Mouse (Mus musculus): Measurements from ENCODE around the gene Kifc5b. TPM values are rescaled to one million over a fixed set of nuclear protein-coding genes. Genes with fewer than 3 reads are reported as not detected.
A peak's percentile ranks its signal among the peaks of the same experiment; 100 is the strongest.
"Not testable (repeated sequence)": the region's sequence is repeated elsewhere in the genome, so short reads cannot be mapped to it uniquely, and the experiment has no call there.

Gene Kifc5b
- polyA plus RNA-seq, 1 experiment from 2014 or later: 6.0 TPM

GRCm38 (mm10) chr17:26925414-26925813 is 8.5 kb downstream of the Kifc5b start:
- H3K9ac ChIP-seq: 0 out of 2 replicates have a peak overlapping the region, but pooled peaks have one; percentile 17
- not testable (repeated sequence) for H3K4me3 ChIP-seq; H3K4me1 ChIP-seq; H3K27ac ChIP-seq; H3K4me2 ChIP-seq (replicated peaks); H3K27me3 ChIP-seq (replicated peaks); ATAC-seq (ENCODE audit: low FRiP score, low read depth); H3K9me3 ChIP-seq
- WGBS: 96% methylated on average over 9 of the region's 9 CpGs
- H3K36me3 ChIP-seq: peaks cover 32% of the 10 kb centered on the region

- not testable (repeated sequence) for ATAC-seq (ENCODE audit: low FRiP score, low read depth); H3K27ac ChIP-seq; H3K9ac ChIP-seq; H3K27me3 ChIP-seq (replicated peaks); H3K4me3 ChIP-seq; H3K4me2 ChIP-seq (replicated peaks); H3K9me3 ChIP-seq
- H3K4me1 ChIP-seq: peaks cover 14% of the 10 kb centered on the region
- WGBS: 66% methylated on average over 7 of the region's 7 CpGs
- peaks cover 34% of the 10 kb centered on the region for H3K36me3 ChIP-seq
Measured at GRCm38 (mm10) chr17:26931795-26932194, 14.9 kb downstream of the Kifc5b start.

GRCm38 (mm10) chr17:26932839-26933398 is 16.0 kb downstream of the Kifc5b start, which contains the start of gene Phf1:
Gene Phf1 (plus strand): TSS chr17:26933052.
- ATAC-seq (ENCODE audit: low FRiP score, low read depth): peak; percentile 85
- Histone ChIP-seq H3K4me2 (replicated peaks) (peak within 1 kb of the TSS; percentile 91), H3K4me1 (peaks cover 19% of the 10 kb centered on the region), H3K36me3 (peaks cover 35% of the 10 kb centered on the region), H3K4me3 (peak within 1 kb of the TSS; percentile 66), H3K9me3 (no peaks in the 10 kb centered on the region), H3K27ac (peak within 1 kb of the TSS; percentile 59; the same call in 1 of the 2 replicates), H3K27me3 (replicated peaks) (no peaks in the 10 kb centered on the region), H3K9ac (peak within 1 kb of the TSS; percentile 77)
- under 1% methylated on average over 43 of the region's 43 CpGs for WGBS

- H3K27ac ChIP-seq: peak overlapping the region; percentile 59; the same call in 1 of the 2 replicates
- WGBS: 15% methylated on average over 13 of the region's 13 CpGs
- H3K27me3 ChIP-seq (replicated peaks): no peaks in the 10 kb centered on the region
- peak; percentile 26 for ATAC-seq (ENCODE audit: low FRiP score, low read depth)
- no peaks in the 10 kb centered on the region for H3K9me3 ChIP-seq
- H3K36me3 ChIP-seq: peaks cover 34% of the 10 kb centered on the region
- peak overlapping the region; percentile 66 for H3K4me3 ChIP-seq
- peak overlapping the region; percentile 91 for H3K4me2 ChIP-seq (replicated peaks)
- peak overlapping the region; percentile 77 for H3K9ac ChIP-seq
- peaks cover 24% of the 10 kb centered on the region for H3K4me1 ChIP-seq
Measured at GRCm38 (mm10) chr17:26933419-26933818, 16.5 kb downstream of the Kifc5b start.

- Histone ChIP-seq H3K4me1 (peaks cover 29% of the 10 kb centered on the region), H3K4me2 (replicated peaks) (peak overlapping the region; percentile 91), H3K27ac (no peak overlapping the region), H3K4me3 (peak overlapping the region; percentile 66), H3K9me3 (no peaks in the 10 kb centered on the region), H3K36me3 (peaks cover 29% of the 10 kb centered on the region), H3K27me3 (replicated peaks) (no peaks in the 10 kb centered on the region), H3K9ac (no peak overlapping the region)
- WGBS: 85% methylated on average over 16 of the region's 16 CpGs
- no peak for ATAC-seq (ENCODE audit: low FRiP score, low read depth)
Measured at GRCm38 (mm10) chr17:26933885-26934827, 17.3 kb downstream of the Kifc5b start.

- Histone ChIP-seq H3K4me2 (replicated peaks) (no peak overlapping the region), H3K4me1 (peaks cover 33% of the 10 kb centered on the region), H3K9ac (no peak overlapping the region), H3K27ac (no peak overlapping the region), H3K4me3 (no peak overlapping the region), H3K27me3 (replicated peaks) (no peaks in the 10 kb centered on the region), H3K36me3 (peaks cover 28% of the 10 kb centered on the region), H3K9me3 (no peaks in the 10 kb centered on the region)
- ATAC-seq (ENCODE audit: low FRiP score, low read depth): no peak
- 93% methylated on average over 9 of the region's 9 CpGs for WGBS
Measured at GRCm38 (mm10) chr17:26935027-26935426, 18.1 kb downstream of the Kifc5b start.

GRCm38 (mm10) chr17:26936453-26936852 is 19.6 kb downstream of the Kifc5b start:
- Histone ChIP-seq H3K9me3 (no peaks in the 10 kb centered on the region), H3K4me1 (peaks cover 46% of the 10 kb centered on the region), H3K4me3 (no peak overlapping the region), H3K36me3 (peaks cover 28% of the 10 kb centered on the region), H3K27ac (no peak overlapping the region), H3K9ac (no peak overlapping the region), H3K4me2 (replicated peaks) (no peak overlapping the region; the same call in 1 of the 2 replicates), H3K27me3 (replicated peaks) (no peaks in the 10 kb centered on the region)
- 84% methylated on average over 12 of the region's 12 CpGs for WGBS
- no peak for ATAC-seq (ENCODE audit: low FRiP score, low read depth)

GRCm38 (mm10) chr17:26936921-26937695 is 20.2 kb downstream of the Kifc5b start:
- Histone ChIP-seq H3K9ac (no peak overlapping the region), H3K27ac (no peak overlapping the region), H3K27me3 (replicated peaks) (no peaks in the 10 kb centered on the region), H3K4me2 (replicated peaks) (0 out of 2 replicates have a peak overlapping the region, but pooled peaks have one; percentile 96), H3K9me3 (no peaks in the 10 kb centered on the region), H3K4me1 (peaks cover 53% of the 10 kb centered on the region), H3K4me3 (no peak overlapping the region), H3K36me3 (peaks cover 28% of the 10 kb centered on the region)
- ATAC-seq (ENCODE audit: low FRiP score, low read depth): no peak
- 91% methylated on average over 15 of the region's 15 CpGs for WGBS

GRCm38 (mm10) chr17:26937883-26938695 is 21.2 kb downstream of the Kifc5b start:
- ATAC-seq (ENCODE audit: low FRiP score, low read depth): no peak
- Histone ChIP-seq H3K4me3 (peak overlapping the region; percentile 47), H3K27me3 (replicated peaks) (no peaks in the 10 kb centered on the region), H3K9me3 (no peaks in the 10 kb centered on the region), H3K27ac (no peak overlapping the region), H3K9ac (peak overlapping the region; percentile 60), H3K36me3 (peaks cover 28% of the 10 kb centered on the region), H3K4me1 (peaks cover 54% of the 10 kb centered on the region), H3K4me2 (replicated peaks) (peak overlapping the region; percentile 96)
- 65% methylated on average over 16 of the region's 16 CpGs for WGBS

GRCm38 (mm10) chr17:26938731-26939130 is 21.8 kb downstream of the Kifc5b start:
- ATAC-seq (ENCODE audit: low FRiP score, low read depth): peak; percentile 5; the same call in 1 of the 2 replicates
- peak overlapping the region; percentile 47 for H3K4me3 ChIP-seq
- H3K9me3 ChIP-seq: no peaks in the 10 kb centered on the region
- no peaks in the 10 kb centered on the region for H3K27me3 ChIP-seq (replicated peaks)
- H3K9ac ChIP-seq: peak overlapping the region; percentile 60
- H3K4me2 ChIP-seq (replicated peaks): peak overlapping the region; percentile 96
- peaks cover 28% of the 10 kb centered on the region for H3K36me3 ChIP-seq
- no peak overlapping the region for H3K27ac ChIP-seq
- H3K4me1 ChIP-seq: peaks cover 48% of the 10 kb centered on the region
- WGBS: under 1% methylated on average over 22 of the region's 22 CpGs

Data from neural tube, embryonic 12.5 days (tissue).